Mouse (Mus musculus) forebrain, embryonic 15.5 days (tissue): ENCODE results near the gene Copb1. TPM values are rescaled to one million over a fixed set of nuclear protein-coding genes. Genes with fewer than 3 reads are reported as not detected.

Experiments
- ATAC-seq: fragments of 200-750 bp; cut with Nextera tagmentation; replicated peaks from 2 replicates; pipeline ENCODE4 v1.8.0; 2017; ENCODE audit warnings: mild to moderate bottlenecking, moderate TSS enrichment, moderate library complexity
- H3K27ac ChIP-seq: fragments of 300-500 bp; sonication (generic); replicated peaks from 2 replicates; pipeline ENCODE4 v1.5.1; 2015; ENCODE audit warnings: mild to moderate bottlenecking, inconsistent platforms
- H3K27me3 ChIP-seq: fragments of 300-500 bp; sonication (generic); 2 replicates; pipeline ENCODE4 v1.6.1; 2015; ENCODE audit warnings: inconsistent platforms
- H3K36me3 ChIP-seq: fragments of 300-500 bp; sonication (generic); 2 replicates; pipeline ENCODE4 v1.6.1; 2015; ENCODE audit warnings: mild to moderate bottlenecking, inconsistent platforms
- H3K4me1 ChIP-seq: fragments of 300-500 bp; sonication (generic); 2 replicates; pipeline ENCODE4 v1.6.1; 2015; ENCODE audit warnings: inconsistent platforms
- H3K4me2 ChIP-seq: fragments of 300-500 bp; sonication (generic); replicated peaks from 2 replicates; pipeline ENCODE4 v1.6.1; 2015; ENCODE audit warnings: mild to moderate bottlenecking, inconsistent platforms
- H3K4me3 ChIP-seq: fragments of 300-500 bp; sonication (generic); 2 replicates; pipeline ENCODE4 v1.5.1; 2015; ENCODE audit warnings: mild to moderate bottlenecking, inconsistent platforms
- H3K9ac ChIP-seq: fragments of 300-500 bp; sonication (generic); replicated peaks from 2 replicates; pipeline ENCODE4 v1.6.1; 2015; ENCODE audit warnings: mild to moderate bottlenecking, inconsistent platforms
- H3K9me3 ChIP-seq: fragments of 300-500 bp; sonication (generic); 2 replicates; pipeline ENCODE4 v1.6.1; 2016; ENCODE audit warnings: inconsistent platforms
- WGBS: fragments of 180-500 bp; shearing (Covaris S2); methylation state at CpG from one replicate; pipeline ENCODE4 v1.1.7; 2015; ENCODE audit warnings: mixed read lengths; 5-methylcytosine and 5-hydroxymethylcytosine counted together
- polyA plus RNA-seq: library from polyadenylated mRNA; unstranded; fragments of >200 nt; fragmentation: Nextera tagmentation; extraction: Ambion mirVana; gene quantifications from 2 replicates; pipeline ENCODE4 v1.2.1, GENCODE M21; 2015

The Copb1 gene
- polyA plus RNA-seq = 90.0 and 91.4 TPM in 2 replicates

GRCm38 (mm10) chr7:114253885-114254833 is at the start of gene Copb1:
TSS of gene Copb1 (minus strand) at chr7:114254711.
- H3K27me3 ChIP-seq = no peaks in the 10 kb centered on the region
- H3K9me3 ChIP-seq = no peaks in the 10 kb centered on the region
- peaks cover 28% of the 10 kb centered on the region for H3K36me3 ChIP-seq
- WGBS = 1% methylated on average over 71 of the region's 75 CpGs
- H3K4me1 ChIP-seq = peaks cover 16% of the 10 kb centered on the region
- ATAC-seq = peak; percentile 100
- H3K4me2 ChIP-seq = peak within 1 kb of the TSS; percentile 59
- H3K4me3 ChIP-seq = peak within 1 kb of the TSS; percentile 94
- H3K27ac ChIP-seq = peak within 1 kb of the TSS; percentile 57
- H3K9ac ChIP-seq = peak within 1 kb of the TSS; percentile 95

DNA sequence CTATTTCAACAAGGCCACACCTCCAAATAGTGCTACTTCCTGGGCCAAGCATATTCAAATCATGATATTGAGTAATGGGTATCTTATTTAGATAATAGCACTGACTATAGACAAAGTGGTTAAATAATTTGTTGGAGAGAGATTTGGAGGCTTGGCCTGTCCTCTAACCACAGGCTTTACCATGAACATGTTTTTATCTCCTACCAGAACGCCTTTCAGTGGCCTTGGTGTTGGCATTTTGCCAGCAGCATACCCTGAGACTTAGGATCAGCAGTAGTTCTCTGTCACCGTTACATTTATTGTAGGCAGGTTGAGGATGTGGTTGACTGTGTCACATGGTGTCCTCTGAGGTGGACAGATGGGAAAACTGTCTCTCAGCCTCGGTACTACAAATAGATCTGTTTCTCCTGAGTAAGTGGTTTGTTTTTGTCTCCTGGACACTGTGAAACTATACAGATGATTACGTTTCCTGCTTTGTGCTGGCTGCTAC is 46.8 kb upstream of the Copb1 start:
- Histone ChIP-seq H3K4me3 (no peak overlapping the region), H3K4me2 (no peak overlapping the region), H3K4me1 (no peaks in the 10 kb centered on the region), H3K27me3 (no peaks in the 10 kb centered on the region), H3K9ac (no peak overlapping the region), H3K27ac (no peak overlapping the region), H3K36me3 (no peaks in the 10 kb centered on the region), H3K9me3 (no peaks in the 10 kb centered on the region)
- no peak for ATAC-seq
- 81% methylated on average over 4 of the region's 4 CpGs for WGBS

DNA sequence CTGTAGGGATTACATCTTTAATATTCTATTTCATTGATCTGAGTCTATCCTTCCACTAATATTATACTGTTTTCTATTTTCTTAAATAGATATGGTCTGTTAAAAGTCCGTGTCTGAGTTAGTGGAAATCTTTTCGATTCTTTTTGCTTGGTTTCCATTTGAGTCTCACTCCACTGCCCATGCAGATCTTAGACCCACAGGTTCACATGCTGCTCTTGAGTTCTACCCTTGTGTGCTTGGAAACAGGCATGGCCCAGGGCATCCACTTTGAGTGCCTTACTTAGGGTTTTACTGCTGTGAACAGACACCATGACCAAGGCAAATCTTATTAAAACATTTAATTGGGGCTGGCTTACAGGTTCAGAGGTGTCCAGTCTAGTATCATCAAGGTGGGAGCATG is 46.3 kb upstream of the Copb1 start:
- Histone ChIP-seq H3K4me1 (no peaks in the 10 kb centered on the region), H3K36me3 (no peaks in the 10 kb centered on the region), H3K4me3 (no peak overlapping the region), H3K9me3 (no peaks in the 10 kb centered on the region), H3K9ac (no peak overlapping the region), H3K27me3 (no peaks in the 10 kb centered on the region), H3K4me2 (no peak overlapping the region), H3K27ac (no peak overlapping the region)
- WGBS = 87% methylated on average over 2 of the region's 2 CpGs
- ATAC-seq = no peak

DNA sequence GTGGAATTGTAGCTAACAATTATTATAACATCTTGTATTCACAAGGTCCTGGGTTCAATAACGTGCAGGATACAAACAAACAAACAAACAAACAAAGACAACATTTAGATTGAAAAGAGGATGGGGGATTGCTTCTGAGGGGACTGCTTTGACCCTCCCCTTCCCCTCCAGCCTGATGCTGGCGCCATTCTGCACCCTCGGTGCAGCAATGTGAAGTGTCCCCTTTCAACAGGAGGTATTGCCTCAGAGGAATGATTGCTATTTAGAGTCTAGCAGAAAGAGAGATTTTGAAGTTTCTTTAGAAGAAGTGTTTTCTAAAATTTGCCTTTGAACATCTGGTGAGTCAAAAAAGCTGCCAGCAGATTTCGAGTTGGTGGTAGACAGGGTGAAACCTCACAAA is 44.7 kb upstream of the Copb1 start:
- 70% methylated on average over 4 of the region's 4 CpGs for WGBS
- Histone ChIP-seq H3K27ac (no peak overlapping the region), H3K9ac (no peak overlapping the region), H3K4me2 (no peak overlapping the region), H3K9me3 (no peaks in the 10 kb centered on the region), H3K4me1 (no peaks in the 10 kb centered on the region), H3K27me3 (no peaks in the 10 kb centered on the region), H3K4me3 (no peak overlapping the region), H3K36me3 (no peaks in the 10 kb centered on the region)
- no peak for ATAC-seq

GRCm38 (mm10) chr7:114294698-114295097 is 40.2 kb upstream of the Copb1 start:
- no peak overlapping the region for H3K9ac ChIP-seq
- H3K27ac ChIP-seq = no peak overlapping the region
- H3K4me3 ChIP-seq = no peak overlapping the region
- no peak overlapping the region for H3K4me2 ChIP-seq
- ATAC-seq = no peak
- no peaks in the 10 kb centered on the region for H3K9me3 ChIP-seq
- no peaks in the 10 kb centered on the region for H3K36me3 ChIP-seq
- H3K4me1 ChIP-seq = peaks cover 9% of the 10 kb centered on the region
- no peaks in the 10 kb centered on the region for H3K27me3 ChIP-seq
- 84% methylated on average over 5 of the region's 5 CpGs for WGBS

- Histone ChIP-seq H3K4me2 (no peak overlapping the region), H3K4me1 (peaks cover 9% of the 10 kb centered on the region), H3K36me3 (no peaks in the 10 kb centered on the region), H3K9ac (no peak overlapping the region), H3K4me3 (no peak overlapping the region), H3K27ac (no peak overlapping the region), H3K27me3 (no peaks in the 10 kb centered on the region), H3K9me3 (no peaks in the 10 kb centered on the region)
- WGBS = 85% methylated on average over 5 of the region's 5 CpGs
- no peak for ATAC-seq
Measured at GRCm38 (mm10) chr7:114293903-114294302, 39.4 kb upstream of the Copb1 start.

DNA sequence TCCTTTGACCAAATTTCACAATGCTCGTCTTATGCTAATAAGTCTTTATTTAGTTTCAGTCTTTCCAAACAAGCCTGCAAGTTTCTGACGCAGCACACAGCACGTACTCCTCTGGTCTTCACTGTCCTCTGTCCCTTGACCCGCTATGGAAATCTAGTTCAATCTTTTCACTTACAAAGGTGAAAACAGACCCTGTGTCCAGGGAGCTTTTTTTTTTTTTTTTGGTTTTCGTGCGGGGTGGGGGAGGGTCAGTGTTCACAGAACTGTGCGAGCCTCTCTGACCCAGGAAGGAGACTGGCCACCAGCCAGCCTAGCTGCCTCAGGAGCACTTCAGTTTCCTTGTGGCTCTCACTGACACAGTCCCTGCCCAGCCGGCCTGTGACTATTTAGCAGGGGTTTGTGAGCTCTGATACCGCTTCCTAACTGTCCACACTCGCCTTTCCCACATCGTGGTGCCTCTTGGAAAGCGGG is 38.0 kb upstream of the Copb1 start:
- peaks cover 9% of the 10 kb centered on the region for H3K4me1 ChIP-seq
- H3K9me3 ChIP-seq = no peaks in the 10 kb centered on the region
- peak overlapping the region; percentile 29 for H3K4me2 ChIP-seq
- peak; percentile 68; the same call in 1 of the 2 replicates for ATAC-seq
- 0 out of 2 replicates have a peak overlapping the region, but pooled peaks have one; percentile 10 for H3K9ac ChIP-seq
- peak overlapping the region; percentile 21 for H3K4me3 ChIP-seq
- H3K27ac ChIP-seq = no peak overlapping the region; the same call in 1 of the 2 replicates
- H3K27me3 ChIP-seq = no peaks in the 10 kb centered on the region
- H3K36me3 ChIP-seq = no peaks in the 10 kb centered on the region
- WGBS = 9% methylated on average over 12 of the region's 12 CpGs

DNA sequence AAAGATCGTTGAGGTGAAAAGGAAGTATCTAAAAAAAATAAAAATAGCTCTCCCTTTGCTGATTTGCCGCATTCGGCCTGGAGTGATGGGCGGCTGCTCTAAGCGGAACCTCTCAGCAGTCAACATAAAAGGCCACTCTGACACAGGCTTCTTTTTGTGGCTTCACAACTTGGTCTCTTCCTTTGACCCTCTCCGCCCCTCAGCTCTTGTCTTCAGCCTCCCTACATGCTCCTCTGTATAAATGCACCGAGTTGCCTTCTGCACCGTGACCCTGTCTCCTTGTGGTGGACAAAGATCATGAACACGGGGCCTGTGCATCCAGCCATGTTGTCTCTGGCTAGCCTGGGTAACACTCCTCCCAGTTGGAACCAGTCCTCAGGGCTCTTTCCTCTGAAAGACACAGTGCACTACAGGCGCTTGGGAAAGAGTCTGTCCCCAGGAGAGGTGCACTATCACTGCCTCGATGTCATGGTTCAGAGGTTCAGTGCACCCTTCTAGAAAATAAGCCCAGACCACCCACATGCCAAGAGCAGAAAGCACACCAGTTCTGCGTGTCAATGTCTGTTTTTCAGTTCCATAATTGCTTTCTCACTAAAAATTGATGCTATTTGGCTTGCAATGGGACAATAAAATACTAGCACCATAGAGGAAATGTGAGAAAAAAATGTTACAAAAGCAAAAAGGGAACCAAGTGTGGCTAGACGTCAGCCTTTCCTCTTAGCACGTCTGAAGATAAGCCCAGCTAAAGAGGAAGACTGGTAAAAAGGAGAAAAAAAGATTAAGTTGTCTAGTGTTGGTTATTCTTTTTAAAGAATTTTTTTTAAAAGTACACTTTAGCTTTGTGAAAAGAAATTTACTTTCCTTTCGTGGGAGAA is 37.2 kb upstream of the Copb1 start:
- no peak overlapping the region for H3K9ac ChIP-seq
- H3K4me1 ChIP-seq = peaks cover 9% of the 10 kb centered on the region
- no peaks in the 10 kb centered on the region for H3K36me3 ChIP-seq
- WGBS = 42% methylated on average over 15 of the region's 15 CpGs
- H3K27me3 ChIP-seq = no peaks in the 10 kb centered on the region
- H3K4me3 ChIP-seq = no peak overlapping the region
- H3K9me3 ChIP-seq = no peaks in the 10 kb centered on the region
- H3K27ac ChIP-seq = no peak overlapping the region
- no peak for ATAC-seq
- H3K4me2 ChIP-seq = no peak overlapping the region

GRCm38 (mm10) chr7:114290078-114290506 is 35.6 kb upstream of the Copb1 start:
- peaks cover 9% of the 10 kb centered on the region for H3K4me1 ChIP-seq
- H3K4me2 ChIP-seq = no peak overlapping the region
- H3K9me3 ChIP-seq = no peaks in the 10 kb centered on the region
- WGBS = 53% methylated on average over 5 of the region's 5 CpGs
- no peaks in the 10 kb centered on the region for H3K36me3 ChIP-seq
- H3K4me3 ChIP-seq = no peak overlapping the region
- no peaks in the 10 kb centered on the region for H3K27me3 ChIP-seq
- H3K9ac ChIP-seq = no peak overlapping the region
- peak overlapping the region; percentile 55 for H3K27ac ChIP-seq
- ATAC-seq = peak; percentile 43; the same call in 1 of the 2 replicates

DNA sequence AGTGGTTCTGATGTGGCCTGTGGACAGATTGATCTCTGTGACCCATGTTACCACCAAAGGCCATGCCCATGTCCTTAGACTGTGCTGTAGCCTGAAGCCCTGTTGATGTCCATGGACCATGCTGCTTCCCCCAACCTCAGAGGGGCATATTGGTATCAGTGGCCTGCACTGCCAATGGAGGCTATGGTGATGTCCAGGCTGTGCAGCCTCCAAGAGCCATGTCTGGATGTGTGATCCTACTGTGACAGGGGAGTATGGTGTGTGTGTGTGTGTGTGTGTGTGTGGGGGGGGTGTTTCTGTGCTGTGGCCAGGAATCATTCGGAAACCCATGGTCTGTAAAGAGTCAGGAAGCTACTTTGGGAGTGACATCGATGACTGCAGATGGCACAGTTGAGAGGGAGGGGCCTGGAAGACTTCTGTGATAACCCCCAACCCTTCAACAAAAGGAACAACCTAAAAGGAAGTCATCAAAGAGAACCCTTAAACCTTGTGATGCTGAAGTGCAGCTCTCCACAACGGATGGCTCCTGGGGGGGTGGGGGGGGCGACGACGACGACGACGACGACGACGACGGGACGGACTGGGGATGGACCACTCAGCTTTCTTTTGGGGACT is 29.9 kb upstream of the Copb1 start:
- H3K36me3 ChIP-seq = no peaks in the 10 kb centered on the region
- no peak overlapping the region for H3K9ac ChIP-seq
- H3K9me3 ChIP-seq = no peaks in the 10 kb centered on the region
- no peaks in the 10 kb centered on the region for H3K27me3 ChIP-seq
- WGBS = 94% methylated on average over 14 of the region's 14 CpGs
- H3K4me2 ChIP-seq = no peak overlapping the region
- H3K27ac ChIP-seq = no peak overlapping the region
- no peak for ATAC-seq
- no peaks in the 10 kb centered on the region for H3K4me1 ChIP-seq
- no peak overlapping the region for H3K4me3 ChIP-seq

DNA sequence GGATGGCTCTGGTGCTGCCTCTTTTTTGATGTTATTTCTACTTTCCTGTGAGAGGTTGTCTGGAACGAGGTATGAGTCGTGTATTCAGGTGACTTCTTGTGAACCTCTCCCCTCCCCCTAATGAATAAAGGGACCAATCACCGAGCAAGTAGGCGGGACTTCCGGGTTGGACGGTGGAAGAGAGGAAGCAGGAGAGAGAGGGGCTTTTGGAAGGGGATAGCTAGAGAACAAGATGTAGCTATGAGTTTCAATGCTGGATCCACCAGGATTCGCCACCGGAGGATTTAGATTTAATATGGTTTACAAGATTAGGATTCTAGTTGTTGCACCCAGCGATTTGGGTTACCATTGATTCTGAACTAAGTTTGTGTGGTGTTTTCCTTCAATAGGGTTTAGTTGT is 28.5 kb upstream of the Copb1 start:
- Histone ChIP-seq H3K36me3 (no peaks in the 10 kb centered on the region), H3K9ac (no peak overlapping the region), H3K27me3 (no peaks in the 10 kb centered on the region), H3K4me2 (no peak overlapping the region), H3K4me3 (no peak overlapping the region), H3K4me1 (no peaks in the 10 kb centered on the region), H3K9me3 (no peaks in the 10 kb centered on the region), H3K27ac (no peak overlapping the region)
- ATAC-seq = no peak
- whole genome bisulfite sequencing = 83% methylated on average over 9 of the region's 9 CpGs
